Mouse (Mus musculus): ENCODE data around the gene Gucy2g.
"Not testable (repeated sequence)": the region's sequence is repeated elsewhere in the genome, so short reads cannot be mapped to it uniquely, and the experiment has no call there.

Gucy2g gene

GRCm38 (mm10) chr19:55166741-55167140 is 74.3 kb downstream of the Gucy2g start:
- intact Hi-C loops (cut with DNase I), result no loop called here

- intact Hi-C loops (cut with DNase I), result loop anchor here (2.0 kb wide), 1 partner anchor 29 kb away; no protein-coding TSS in a partner anchor
Measured at GRCm38 (mm10) chr19:55165954-55166353, 75.1 kb downstream of the Gucy2g start.

- intact Hi-C loops (cut with DNase I), result loop anchor here (2.0 kb wide), 1 partner anchor 29 kb away; no protein-coding TSS in a partner anchor
Measured at GRCm38 (mm10) chr19:55165183-55165865, 75.7 kb downstream of the Gucy2g start.

GRCm38 (mm10) chr19:55164162-55164561 is 76.9 kb downstream of the Gucy2g start:
- intact Hi-C loops (cut with DNase I), result loop anchor here (2.0 kb wide), 1 partner anchor 31 kb away; no protein-coding TSS in a partner anchor

- intact Hi-C loops (cut with DNase I), result no loop called here
Measured at GRCm38 (mm10) chr19:55162271-55162670, 78.8 kb downstream of the Gucy2g start.

GRCm38 (mm10) chr19:55159826-55160225 is 81.2 kb downstream of the Gucy2g start:
- intact Hi-C loops (cut with DNase I), result no loop called here

GRCm38 (mm10) chr19:55158606-55159005 is 82.4 kb downstream of the Gucy2g start:
- intact Hi-C loops (cut with DNase I), result no loop called here

GRCm38 (mm10) chr19:55157029-55157428 is 84.0 kb downstream of the Gucy2g start:
- intact Hi-C loops (cut with DNase I), result no loop called here

GRCm38 (mm10) chr19:55152983-55153382 is 88.1 kb downstream of the Gucy2g start:
- intact Hi-C loops (cut with DNase I), result no loop called here

GRCm38 (mm10) chr19:55152274-55152673 is 88.8 kb downstream of the Gucy2g start:
- intact Hi-C loops (cut with DNase I), result not testable (repeated sequence)

GRCm38 (mm10) chr19:55149646-55150045 is 91.4 kb downstream of the Gucy2g start:
- intact Hi-C loops (cut with DNase I), result no loop called here

GRCm38 (mm10) chr19:55148109-55148508 is 92.9 kb downstream of the Gucy2g start:
- intact Hi-C loops (cut with DNase I), result no loop called here

Small RNA genes lying within 50 kb of the gene (microRNA-seq; reads per million reads assigned to microRNA genes)
- 0 to 0.49 reads per million in 2 experiments for gene Mir6715
